In genomic region chr5:36916581-36916980, GRCm38 (mm10) we compare ENCODE assay signal across 20 mouse cellular contexts. TPM values are rescaled to one million over a fixed set of nuclear protein-coding genes. Genes with fewer than 3 reads are reported as not detected.
A peak's percentile ranks its signal among the peaks of the same experiment; 100 is the strongest.
DNase-seq lines count a peak whose midpoint lies in the region.
"Had no signal": no experiment of that assay in that cellular context is flagged by ENCODE, and none has a peak within 500 bp of the region (broad histone marks: within the 10 kb centered on the region; RNA-seq: fewer than 3 reads in every experiment).

No protein-coding gene starts in this region.

- DNase-seq in gastrocnemius, postnatal 10 days: peak; percentile 23
- DNase-seq in gastrocnemius, postnatal 25 days: no peak
- DNase-seq in layer of hippocampus, adult 9-11 months: peak; percentile 58
- no peak for DNase-seq in layer of hippocampus, adult 18-20 months (ENCODE audit: low spot score in 2 of 2)
- DNase-seq in cerebellum, adult 9-10 months: peak; percentile 71
- peak; percentile 56 to 66 for DNase-seq in cerebellum, postnatal 25 days
- no peak for DNase-seq in frontal cortex, adult 2 months (ENCODE audit: extremely low spot score in 1 of 2, low spot score in 1 of 2)
- DNase-seq: adrenal gland, adult 2 months; B cell, adult 2 months; heart, adult 18-20 months; heart, postnatal 10 days; kidney, adult 2 months; kidney, postnatal 10 days; liver; lung, postnatal 36 days; thymus, adult 18-20 months; thymus, postnatal 36 days had no signal

RNA-seq across cellular contexts. Expression of gene Ppp2r2c, which starts 48.3 kb away (rescaled TPM):
- total RNA-seq in gastrocnemius, postnatal 10 days (2021): 1 to 10 TPM; 1.2 TPM
- under 1 TPM; 0.41 to 0.70 TPM for total RNA-seq in gastrocnemius, postnatal 25 days (2021)
- 100 to 1,000 TPM; 383 to 399 TPM for total RNA-seq in layer of hippocampus, adult 18-20 months (2021)
- polyA plus RNA-seq in frontal cortex, adult 2 months (2012; rRNA removed): 354 and 368 TPM in 2 replicates
- total RNA-seq: common myeloid progenitor, adult 5-6 weeks had no signal
- polyA plus RNA-seq: G1E; liver, embryonic 15.5 days had no signal

Comparison
In these comparisons a context has a peak if more than half of its experiments do, and no peak if none do; other contexts are left out.
1. DNase-seq: peak in gastrocnemius, postnatal 10 days (single experiment), layer of hippocampus, adult 9-11 months (single experiment), cerebellum, adult 9-10 months (single experiment) and cerebellum, postnatal 25 days (2 of 2); none in gastrocnemius, postnatal 25 days (single experiment), layer of hippocampus, adult 18-20 months (0 of 2) and frontal cortex, adult 2 months (0 of 2).
2. RNA of gene Ppp2r2c, which starts 48.3 kb away (total RNA-seq): 383 to 399 TPM in layer of hippocampus, adult 18-20 months; 1.2 TPM in gastrocnemius, postnatal 10 days and 0.41 to 0.70 TPM in gastrocnemius, postnatal 25 days; every median in the first group is over 100 times any median in the second.